Mouse (Mus musculus): ENCODE measurements at regions not wholly inside any gene's neighbourhood (a gene's known extent, or its start where the extent isn't known, plus 50 kb on each side); places are given as distances from the start of the nearest gene placed in this dataset.

- no peaks in the 10 kb centered on the region for H3K4me1 ChIP-seq (replicated peaks; ENCODE audit: insufficient read depth, low read length)
- WGBS, result 94% methylated on average over 13 of the region's 13 CpGs
- H3K36me3 ChIP-seq (ENCODE audit: insufficient read depth, low read length), result no peaks in the 10 kb centered on the region
- no peak overlapping the region for H3K9ac ChIP-seq (ENCODE audit: low read depth, low read length)
- no peak overlapping the region for H3K27ac ChIP-seq
- H3K9me3 ChIP-seq (replicated peaks; ENCODE audit: low read length), result no peaks in the 10 kb centered on the region
- no peak for TF ChIP-seq CTCF (IDR thresholded peaks at IDR 0.05; ENCODE audit: low read depth)
- ATAC-seq (replicated peaks; ENCODE audit: low FRiP score, low read depth) (no peak), DNase-seq (ENCODE audit: low spot score) (no peak)
- H3K4me2 ChIP-seq (ENCODE audit: low read length), result no peak overlapping the region
- no peaks in the 10 kb centered on the region for H3K27me3 ChIP-seq (ENCODE audit: insufficient read depth, low read length)
- H3K4me3 ChIP-seq (replicated peaks; ENCODE audit: low read depth, low read length), result no peak overlapping the region
These were observed 457.1 kb downstream of the Tmem38b start for GRCm38 (mm10) chr4:54282934-54283333.

- DNase-seq (ENCODE audit: low spot score), result no peak
- TF ChIP-seq CTCF (IDR thresholded peaks at IDR 0.05; ENCODE audit: low read depth), result peak; percentile 48
- H3K27me3 ChIP-seq (ENCODE audit: insufficient read depth, low read length), result no peaks in the 10 kb centered on the region
- no peak overlapping the region for H3K9ac ChIP-seq (ENCODE audit: low read depth, low read length)
- 70% methylated on average over 1 of the region's 1 CpGs for WGBS
- no peaks in the 10 kb centered on the region for H3K9me3 ChIP-seq (replicated peaks; ENCODE audit: low read length)
- H3K4me1 ChIP-seq (replicated peaks; ENCODE audit: insufficient read depth, low read length), result no peaks in the 10 kb centered on the region
- no peak overlapping the region for H3K27ac ChIP-seq
- no peak overlapping the region for H3K4me2 ChIP-seq (ENCODE audit: low read length)
- H3K4me3 ChIP-seq (replicated peaks; ENCODE audit: low read depth, low read length), result no peak overlapping the region
- no peak for ATAC-seq (replicated peaks; ENCODE audit: low FRiP score, low read depth)
- H3K36me3 ChIP-seq (ENCODE audit: insufficient read depth, low read length), result no peaks in the 10 kb centered on the region
These were observed 488.0 kb downstream of the Tmem38b start for GRCm38 (mm10) chr4:54313804-54314203.

- WGBS, result 65% methylated on average over 5 of the region's 5 CpGs
- DNase-seq (ENCODE audit: low spot score), result no peak
- no peak for ATAC-seq (replicated peaks; ENCODE audit: low FRiP score, low read depth)
These were observed 499.0 kb downstream of the Tmem38b start for GRCm38 (mm10) chr4:54324851-54325250.

GRCm38 (mm10) chr4:54328273-54328672 is 502.4 kb downstream of the Tmem38b start:
- WGBS, result 75% methylated on average over 5 of the region's 5 CpGs
- TF ChIP-seq CTCF (IDR thresholded peaks at IDR 0.05; ENCODE audit: low read depth), result no peak
- no peak overlapping the region for H3K9ac ChIP-seq (ENCODE audit: low read depth, low read length)

More at GRCm38 (mm10) chr4:54324851-54325250, 499.0 kb downstream of the Tmem38b start:
- Histone ChIP-seq H3K27me3 (ENCODE audit: insufficient read depth, low read length) (no peaks in the 10 kb centered on the region), H3K4me1 (replicated peaks; ENCODE audit: insufficient read depth, low read length) (no peaks in the 10 kb centered on the region), H3K4me2 (ENCODE audit: low read length) (no peak overlapping the region), H3K9me3 (replicated peaks; ENCODE audit: low read length) (no peaks in the 10 kb centered on the region), H3K27ac (no peak overlapping the region), H3K9ac (ENCODE audit: low read depth, low read length) (no peak overlapping the region), H3K36me3 (ENCODE audit: insufficient read depth, low read length) (no peaks in the 10 kb centered on the region), H3K4me3 (replicated peaks; ENCODE audit: low read depth, low read length) (no peak overlapping the region)
- no peak for TF ChIP-seq CTCF (IDR thresholded peaks at IDR 0.05; ENCODE audit: low read depth)

GRCm38 (mm10) chr4:54328711-54329427 is 503.0 kb downstream of the Tmem38b start:
- H3K27ac ChIP-seq, result no peak overlapping the region
- no peak for DNase-seq (ENCODE audit: low spot score)
- H3K9ac ChIP-seq (ENCODE audit: low read depth, low read length), result no peak overlapping the region
- no peak overlapping the region for H3K4me3 ChIP-seq (replicated peaks; ENCODE audit: low read depth, low read length)
- no peaks in the 10 kb centered on the region for H3K4me1 ChIP-seq (replicated peaks; ENCODE audit: insufficient read depth, low read length)
- H3K36me3 ChIP-seq (ENCODE audit: insufficient read depth, low read length), result no peaks in the 10 kb centered on the region
- H3K27me3 ChIP-seq (ENCODE audit: insufficient read depth, low read length), result no peaks in the 10 kb centered on the region
- 82% methylated on average over 17 of the region's 17 CpGs for WGBS
- TF ChIP-seq CTCF (IDR thresholded peaks at IDR 0.05; ENCODE audit: low read depth), result no peak
- H3K4me2 ChIP-seq (ENCODE audit: low read length), result no peak overlapping the region
- H3K9me3 ChIP-seq (replicated peaks; ENCODE audit: low read length), result no peaks in the 10 kb centered on the region
- no peak for ATAC-seq (replicated peaks; ENCODE audit: low FRiP score, low read depth)

More at GRCm38 (mm10) chr4:54328273-54328672, 502.4 kb downstream of the Tmem38b start:
- no peaks in the 10 kb centered on the region for H3K36me3 ChIP-seq (ENCODE audit: insufficient read depth, low read length)
- ATAC-seq (replicated peaks; ENCODE audit: low FRiP score, low read depth) (no peak), DNase-seq (ENCODE audit: low spot score) (no peak)
- H3K9me3 ChIP-seq (replicated peaks; ENCODE audit: low read length), result no peaks in the 10 kb centered on the region
- no peak overlapping the region for H3K27ac ChIP-seq
- H3K4me3 ChIP-seq (replicated peaks; ENCODE audit: low read depth, low read length), result no peak overlapping the region
- H3K4me1 ChIP-seq (replicated peaks; ENCODE audit: insufficient read depth, low read length), result no peaks in the 10 kb centered on the region
- no peak overlapping the region for H3K4me2 ChIP-seq (ENCODE audit: low read length)
- no peaks in the 10 kb centered on the region for H3K27me3 ChIP-seq (ENCODE audit: insufficient read depth, low read length)

- H3K4me2 ChIP-seq (ENCODE audit: low read length), result no peak overlapping the region
- TF ChIP-seq CTCF (IDR thresholded peaks at IDR 0.05; ENCODE audit: low read depth), result peak; percentile 14; the same call in 1 of the 2 replicates
- H3K4me1 ChIP-seq (replicated peaks; ENCODE audit: insufficient read depth, low read length), result no peaks in the 10 kb centered on the region
- DNase-seq (ENCODE audit: low spot score) (no peak), ATAC-seq (replicated peaks; ENCODE audit: low FRiP score, low read depth) (no peak)
- H3K9ac ChIP-seq (ENCODE audit: low read depth, low read length), result no peak overlapping the region
- no peak overlapping the region for H3K27ac ChIP-seq
- H3K4me3 ChIP-seq (replicated peaks; ENCODE audit: low read depth, low read length), result no peak overlapping the region
- H3K9me3 ChIP-seq (replicated peaks; ENCODE audit: low read length), result no peaks in the 10 kb centered on the region
- WGBS, result 66% methylated on average over 3 of the region's 3 CpGs
- no peaks in the 10 kb centered on the region for H3K27me3 ChIP-seq (ENCODE audit: insufficient read depth, low read length)
- no peaks in the 10 kb centered on the region for H3K36me3 ChIP-seq (ENCODE audit: insufficient read depth, low read length)
These were observed 504.8 kb downstream of the Tmem38b start for GRCm38 (mm10) chr4:54330686-54331085.
